Mouse (Mus musculus) ovary, adult 18-20 months (tissue): ENCODE measurements around the gene Ube2t.
A peak's percentile ranks its signal among the peaks of the same experiment; 100 is the strongest.

ENCODE experiments used
- DNase-seq: peaks from one replicate; pipeline ENCODE4 v3.0.0; 2022; ENCODE audit warnings: low spot score, mixed read lengths

The Ube2t gene

GRCm38 (mm10) chr1:134995437-134995836, 33.1 kb downstream of the Ube2t start:
- no peak for DNase-seq

DNA sequence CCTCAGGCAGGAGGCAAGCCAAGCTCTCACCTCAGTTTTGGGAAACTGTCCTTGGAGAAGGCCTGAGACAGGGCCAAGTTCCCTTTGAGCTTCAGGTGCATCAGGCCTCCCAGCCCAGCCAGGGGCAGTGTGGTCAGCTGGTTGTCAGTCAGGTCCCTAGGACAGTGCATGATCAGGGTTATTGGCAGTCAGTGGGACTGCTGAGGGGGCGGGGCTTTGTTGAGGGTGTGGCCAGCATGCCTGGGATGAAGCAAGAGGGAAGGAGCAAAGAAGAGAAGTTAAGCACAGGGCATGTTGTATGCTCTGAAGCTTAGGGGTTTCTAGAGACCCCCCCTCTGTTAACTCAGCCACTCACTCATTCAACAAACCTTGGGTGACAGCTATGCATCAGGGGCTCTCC, 33.6 kb downstream of the Ube2t start:
- DNase-seq: no peak

DNA sequence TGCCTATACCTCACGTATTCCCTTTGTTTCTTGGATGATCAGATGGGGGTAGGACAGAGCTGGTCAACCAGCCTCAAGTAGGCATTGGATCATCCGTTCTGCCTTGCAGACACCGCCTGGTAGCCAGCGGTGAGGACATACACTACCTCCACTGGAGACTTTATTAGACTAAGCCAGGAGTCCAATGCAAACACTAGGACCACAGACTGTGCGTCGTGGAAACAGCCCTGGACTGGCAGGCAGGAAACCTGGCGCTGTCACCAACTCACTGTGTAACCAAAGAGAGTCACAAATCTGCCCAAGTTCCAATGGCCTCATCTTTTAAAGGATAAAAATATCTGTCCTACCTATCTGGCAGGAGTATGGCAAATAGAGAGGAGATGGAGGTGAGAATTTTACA, 34.1 kb downstream of the Ube2t start:
- no peak for DNase-seq

DNA sequence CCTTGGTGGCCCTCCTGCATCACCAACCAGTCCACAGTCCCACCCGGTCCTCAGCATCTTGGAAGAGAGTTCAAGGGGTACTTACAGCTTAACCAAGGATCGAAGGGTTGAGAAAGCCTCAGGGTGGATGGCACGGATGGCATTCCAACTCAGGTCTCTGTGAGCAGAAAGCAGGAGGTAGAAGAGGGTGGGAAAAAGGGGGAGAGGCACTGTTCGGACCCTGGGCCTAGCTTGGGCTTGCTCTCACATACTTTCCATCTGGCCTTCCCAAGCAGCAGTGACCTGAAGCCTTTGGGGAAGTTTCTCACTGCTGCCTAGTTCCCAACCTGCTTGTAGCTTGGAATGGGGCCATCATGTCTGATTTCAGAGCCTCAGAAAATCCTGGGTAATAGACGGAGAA, 35.2 kb downstream of the Ube2t start:
- DNase-seq: no peak

GRCm38 (mm10) chr1:134998231-134998630, 35.9 kb downstream of the Ube2t start:
- no peak for DNase-seq

- no peak for DNase-seq
Observed at GRCm38 (mm10) chr1:135000527-135000926, 38.2 kb downstream of the Ube2t start.

GRCm38 (mm10) chr1:135003346-135003745, 41.0 kb downstream of the Ube2t start:
- no peak for DNase-seq

DNA sequence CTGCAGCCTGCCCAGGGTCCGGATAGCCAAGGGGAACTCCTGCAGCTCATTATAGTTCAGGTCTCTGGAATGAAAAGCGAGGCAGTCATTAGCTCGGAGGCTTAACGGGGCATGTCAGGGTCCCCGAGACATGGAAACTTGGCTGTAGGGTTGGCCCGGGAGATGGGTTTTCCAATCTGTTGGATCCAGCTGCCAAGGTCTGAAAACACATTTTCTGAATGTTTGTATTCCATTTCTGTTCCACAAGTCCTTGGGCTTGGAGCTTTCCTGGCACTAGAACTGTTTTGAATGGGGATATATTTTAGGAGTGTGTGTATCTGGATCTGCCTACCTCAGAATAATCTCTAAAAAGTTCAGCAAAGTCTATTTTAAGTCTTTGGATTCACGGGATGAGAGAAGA, 43.3 kb downstream of the Ube2t start:
- peak; percentile 81 for DNase-seq

- no peak for DNase-seq
Observed at GRCm38 (mm10) chr1:135009833-135010232, 47.5 kb downstream of the Ube2t start.

GRCm38 (mm10) chr1:135011912-135012311, 49.5 kb downstream of the Ube2t start:
- no peak for DNase-seq

GRCm38 (mm10) chr1:135012472-135012871, 50.1 kb downstream of the Ube2t start:
- DNase-seq: no peak

GRCm38 (mm10) chr1:135014921-135015445, 52.6 kb downstream of the Ube2t start:
- DNase-seq: no peak

GRCm38 (mm10) chr1:135016907-135017655, 54.7 kb downstream of the Ube2t start:
- no peak for DNase-seq

- DNase-seq: no peak
Observed at GRCm38 (mm10) chr1:135017656-135018015, 55.3 kb downstream of the Ube2t start.

- peak; percentile 36 for DNase-seq
Observed at GRCm38 (mm10) chr1:135019087-135019774, 56.9 kb downstream of the Ube2t start.

- no peak for DNase-seq
Observed at GRCm38 (mm10) chr1:135019775-135020167, 57.4 kb downstream of the Ube2t start.

- no peak for DNase-seq
Observed at GRCm38 (mm10) chr1:135020281-135020940, 58.0 kb downstream of the Ube2t start.

GRCm38 (mm10) chr1:135020970-135021369, 58.6 kb downstream of the Ube2t start:
- DNase-seq: no peak

DNA sequence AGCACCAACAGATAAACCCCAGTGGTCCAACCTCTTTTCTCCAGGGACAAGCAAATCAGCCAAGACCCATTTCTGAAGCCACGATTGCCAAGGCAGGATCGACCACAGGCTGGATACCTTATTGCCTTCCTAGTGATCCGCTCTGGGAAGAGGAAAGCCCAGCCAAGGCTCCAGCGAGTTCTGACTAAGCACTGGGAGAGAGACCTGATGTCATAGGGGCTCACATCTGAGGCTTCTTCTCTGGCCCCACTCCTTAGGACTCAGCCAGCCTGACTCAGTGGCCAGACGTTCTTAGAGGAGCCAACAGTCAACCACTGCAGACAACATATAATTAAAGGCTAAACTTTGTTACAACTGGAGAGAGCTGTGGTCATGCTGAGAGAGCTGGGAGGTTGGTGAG, 59.6 kb downstream of the Ube2t start:
- DNase-seq: no peak

DNA sequence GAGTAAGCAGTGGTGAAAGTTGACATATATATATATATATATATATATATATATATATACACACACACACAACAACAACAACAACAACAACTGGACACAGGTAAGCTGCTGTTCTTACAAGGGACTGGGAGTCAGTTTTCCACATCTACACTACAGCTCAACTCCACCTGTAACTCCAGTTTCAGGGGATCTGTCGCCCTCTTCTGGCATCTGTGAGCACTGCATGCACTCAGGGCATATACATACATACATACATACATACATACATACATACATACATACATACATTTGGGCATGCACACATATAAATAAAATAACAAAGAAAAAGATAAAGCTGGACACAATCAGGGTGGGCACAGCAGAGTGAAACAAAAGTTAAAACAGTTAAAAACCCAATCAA, 61.2 kb downstream of the Ube2t start:
- no peak for DNase-seq
